Comparison of ENCODE assay signal across 8 mouse cellular contexts in genomic region chr3:116251481-116252254, GRCm38 (mm10). TPM values are rescaled to one million over a fixed set of nuclear protein-coding genes. Genes with fewer than 3 reads are reported as not detected.
DNase-seq lines count a peak whose midpoint lies in the region; ATAC-seq and TF ChIP-seq lines count a peak whose summit lies in the region.

No protein-coding gene starts in this region.

- peak; percentile 73 for ATAC-seq in kidney, embryonic 15.5 days (replicated peaks; ENCODE audit: low FRiP score)
- peak; percentile 32; the same call in 1 of the 2 replicates for ATAC-seq in liver, embryonic 12.5 days

- TF ChIP-seq POLR2A in myocyte (IDR thresholded peaks at IDR 0.05; ENCODE audit: insufficient read length, low read depth) = no peak

- peak overlapping the region; percentile 25; the same call in 1 of the 2 replicates for H3K27ac ChIP-seq in embryonic facial prominence, embryonic 10.5 days (replicated peaks)
- peak overlapping the region; percentile 75 for H3K27ac ChIP-seq in heart, embryonic 10.5 days
- H3K27ac ChIP-seq in kidney, embryonic 15.5 days = no peak overlapping the region
- H3K27ac ChIP-seq in liver, embryonic 12.5 days = no peak overlapping the region

- no peaks in the 10 kb centered on the region for H3K79me2 ChIP-seq in myocyte (ENCODE audit: control insufficient read depth, insufficient read depth)

- no peak overlapping the region for H3ac ChIP-seq in myocyte (ENCODE audit: control insufficient read depth, insufficient read length)

- peaks cover 31% of the 10 kb centered on the region for H3K4me1 ChIP-seq in embryonic facial prominence, embryonic 10.5 days
- H3K4me1 ChIP-seq in heart, embryonic 10.5 days = peaks cover 21% of the 10 kb centered on the region
- peaks cover 28% of the 10 kb centered on the region for H3K4me1 ChIP-seq in kidney, embryonic 15.5 days
- peaks cover 10% of the 10 kb centered on the region for H3K4me1 ChIP-seq in liver, embryonic 12.5 days

- peak overlapping the region; percentile 58 for H3K4me3 ChIP-seq in embryonic facial prominence, embryonic 10.5 days
- peak overlapping the region; percentile 72 for H3K4me3 ChIP-seq in heart, embryonic 10.5 days
- H3K4me3 ChIP-seq in kidney, embryonic 15.5 days (replicated peaks) = peak overlapping the region; percentile 58
- H3K4me3 ChIP-seq in liver, embryonic 12.5 days = peak overlapping the region; percentile 48
- no peak overlapping the region for H3K4me3 ChIP-seq in myocyte

- DNase-seq in layer of hippocampus, adult 11-12 months (ENCODE audit: low spot score) = peak; percentile 39
- DNase-seq in layer of hippocampus, adult 18-20 months (ENCODE audit: low spot score in 2 of 2) = no peak
- peak; percentile 71 for DNase-seq in embryonic facial prominence, embryonic 10.5 days (ENCODE audit: low spot score)
- no peak for DNase-seq in heart, embryonic 10.5 days (ENCODE audit: low spot score)
- peak; percentile 20 for DNase-seq in urinary bladder, postnatal 14 days (ENCODE audit: low spot score)

- H3K27me3 ChIP-seq in embryonic facial prominence, embryonic 10.5 days (replicated peaks; ENCODE audit: low read depth, poor library complexity, severe bottlenecking) = peaks cover 88% of the 10 kb centered on the region
- peaks cover 81% of the 10 kb centered on the region for H3K27me3 ChIP-seq in heart, embryonic 10.5 days (ENCODE audit: insufficient read depth, poor library complexity, severe bottlenecking)
- peaks cover 80% of the 10 kb centered on the region for H3K27me3 ChIP-seq in kidney, embryonic 15.5 days
- peaks cover 77% of the 10 kb centered on the region for H3K27me3 ChIP-seq in liver, embryonic 12.5 days (replicated peaks)
- peaks cover 17% of the 10 kb centered on the region for H3K27me3 ChIP-seq in myocyte (ENCODE audit: control insufficient read depth, insufficient read depth, insufficient read length)

- H3K4me2 ChIP-seq in kidney, embryonic 15.5 days = peak overlapping the region; percentile 97
- H3K4me2 ChIP-seq in liver, embryonic 12.5 days = peak overlapping the region; percentile 71
- H3K4me2 ChIP-seq in myocyte (ENCODE audit: low read depth) = peak overlapping the region; percentile 62

- no peaks in the 10 kb centered on the region for H3K36me3 ChIP-seq in embryonic facial prominence, embryonic 10.5 days (replicated peaks)
- no peaks in the 10 kb centered on the region for H3K36me3 ChIP-seq in heart, embryonic 10.5 days
- H3K36me3 ChIP-seq in kidney, embryonic 15.5 days = no peaks in the 10 kb centered on the region
- H3K36me3 ChIP-seq in liver, embryonic 12.5 days = no peaks in the 10 kb centered on the region
- H3K36me3 ChIP-seq in myocyte (ENCODE audit: control insufficient read depth, insufficient read depth) = no peaks in the 10 kb centered on the region

- WGBS in embryonic facial prominence, embryonic 10.5 days = under 1% methylated on average over 86 of the region's 86 CpGs
- under 1% methylated on average over 86 of the region's 86 CpGs for WGBS in heart, embryonic 10.5 days
- WGBS in kidney, embryonic 15.5 days = under 1% methylated on average over 83 of the region's 86 CpGs
- WGBS in liver, embryonic 12.5 days (ENCODE audit: insufficient replicate concordance) = 2% methylated on average over 80 of the region's 86 CpGs

- peak overlapping the region; percentile 47 for H3K9ac ChIP-seq in kidney, embryonic 15.5 days
- 0 out of 2 replicates have a peak overlapping the region, but pooled peaks have one; percentile 1 for H3K9ac ChIP-seq in liver, embryonic 12.5 days

- no peaks in the 10 kb centered on the region for H3K9me3 ChIP-seq in embryonic facial prominence, embryonic 10.5 days
- H3K9me3 ChIP-seq in heart, embryonic 10.5 days = no peaks in the 10 kb centered on the region
- no peaks in the 10 kb centered on the region for H3K9me3 ChIP-seq in kidney, embryonic 15.5 days (replicated peaks)
- H3K9me3 ChIP-seq in liver, embryonic 12.5 days (replicated peaks) = no peaks in the 10 kb centered on the region

TF ChIP-seq in myocyte, 11 proteins besides CTCF, POLR2A, EP300 and RAD21:
- TF ChIP-seq POLR2AphosphoS2 (IDR thresholded peaks at IDR 0.05; ENCODE audit: insufficient read length, low read depth) (no peak), MYOD1 (IDR thresholded peaks at IDR 0.05; ENCODE audit: control insufficient read depth in 1 of 3, insufficient read length in 2 of 3, low read depth in 2 of 3) (no peak), USF1 (IDR thresholded peaks at IDR 0.05; ENCODE audit: low read depth) (no peak), CEBPB (IDR thresholded peaks at IDR 0.05; ENCODE audit: insufficient read depth, poor library complexity, severe bottlenecking) (no peak), E2F4 (IDR thresholded peaks at IDR 0.05; ENCODE audit: insufficient read depth) (no peak), MAX (IDR thresholded peaks at IDR 0.05; ENCODE audit: low read depth) (no peak)

RNA-seq across cellular contexts. Expression of gene Gpr88, which starts 1.6 kb away (rescaled TPM):
- total RNA-seq in layer of hippocampus, adult 18-20 months (2021) = 1 to 10 TPM; 2.0 to 3.2 TPM
- polyA plus RNA-seq in embryonic facial prominence, embryonic 10.5 days (2016; fragmentation: Nextera tagmentation; extraction: Ambion mirVana) = 0.52 TPM in 1 of 2 replicates, not detected in the other
- polyA plus RNA-seq in heart, embryonic 10.5 days (2016; fragmentation: Nextera tagmentation; extraction: Ambion mirVana) = 0.07 and 0.62 TPM in 2 replicates
- polyA plus RNA-seq in kidney, embryonic 15.5 days (2015; fragmentation: Nextera tagmentation; extraction: Ambion mirVana) = 0.82 and 1.0 TPM in 2 replicates
- polyA plus RNA-seq in liver, embryonic 12.5 days (2016; fragmentation: Nextera tagmentation; extraction: Ambion mirVana) = 0.20 and 0.35 TPM in 2 replicates
- not detected for polyA plus RNA-seq in myocyte (2012; fragmentation: generic; extraction: Trizol)

Comparison
In these comparisons a context has a peak if more than half of its experiments do, and no peak if none do; other contexts are left out.
1. DNase-seq: peak in layer of hippocampus, adult 11-12 months (single experiment), embryonic facial prominence, embryonic 10.5 days (single experiment) and urinary bladder, postnatal 14 days (single experiment); none in layer of hippocampus, adult 18-20 months (0 of 2) and heart, embryonic 10.5 days (single experiment).
2. H3K27ac ChIP-seq: peak in embryonic facial prominence, embryonic 10.5 days (single experiment) and heart, embryonic 10.5 days (single experiment); none in kidney, embryonic 15.5 days (single experiment) and liver, embryonic 12.5 days (single experiment).
3. Peak in every context shown above with its lines, with median percentiles within 50 percentile points of each other: H3K4me2 ChIP-seq.